Mouse (Mus musculus): ENCODE data around the gene Kif6.

Gene Kif6

DNA sequence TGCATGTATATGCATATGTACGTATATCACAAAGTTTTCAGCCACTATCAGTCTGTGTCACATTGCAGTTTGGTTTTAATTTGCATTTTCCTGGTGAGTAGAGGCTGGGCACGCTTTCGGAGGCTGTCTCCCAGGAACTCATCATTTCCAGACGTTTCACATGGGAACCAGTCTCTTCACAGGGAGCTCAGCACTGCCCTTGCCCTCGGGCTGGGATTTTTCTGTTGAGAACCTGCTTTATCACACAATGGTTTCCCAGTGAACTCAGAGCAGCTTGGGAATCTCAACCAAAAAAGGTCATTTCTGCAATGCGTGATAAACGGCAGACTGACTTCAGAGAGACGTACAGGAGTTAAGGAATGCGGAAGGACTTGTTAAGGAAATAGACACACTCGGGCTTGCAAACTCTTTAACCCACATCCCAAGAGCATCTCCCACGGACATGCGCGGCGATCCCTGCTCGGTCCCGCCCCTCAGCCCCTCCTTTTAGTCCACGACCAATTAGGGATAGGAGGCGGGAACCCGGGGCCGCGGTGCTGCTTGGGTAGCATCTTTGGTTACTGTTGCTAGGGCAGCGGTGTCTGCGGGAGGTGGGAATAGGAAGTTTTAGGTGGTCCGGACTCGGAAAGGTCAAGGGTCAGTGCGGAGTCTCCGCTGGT, at the start of gene Kif6:
TSS of gene Kif6 (plus strand) at position 560 of the 659 bp plus-strand sequence.
- peak; percentile 87 for DNase-seq (ENCODE audit: low spot score)

DNA sequence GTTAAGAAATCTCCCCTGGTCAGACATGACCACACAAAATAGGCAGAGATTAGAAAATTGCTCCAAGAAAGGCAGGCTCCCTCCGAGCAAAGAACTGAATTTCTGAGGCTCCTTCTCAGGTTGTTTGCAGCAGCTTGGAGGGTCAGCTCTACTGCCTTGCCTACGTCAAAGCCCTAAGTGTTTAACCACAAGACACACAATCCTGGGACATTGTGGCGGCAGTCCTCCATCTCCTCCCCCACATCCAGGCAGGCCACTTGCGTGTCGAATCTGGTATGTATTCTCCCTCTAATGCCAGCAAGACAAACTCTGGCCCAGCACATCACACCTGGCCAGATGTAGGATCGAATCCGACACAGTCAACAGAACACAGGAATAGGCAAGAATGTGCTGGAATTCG, 46.2 kb upstream of the Kif6 start:
- no peak for DNase-seq (ENCODE audit: low spot score)

DNA sequence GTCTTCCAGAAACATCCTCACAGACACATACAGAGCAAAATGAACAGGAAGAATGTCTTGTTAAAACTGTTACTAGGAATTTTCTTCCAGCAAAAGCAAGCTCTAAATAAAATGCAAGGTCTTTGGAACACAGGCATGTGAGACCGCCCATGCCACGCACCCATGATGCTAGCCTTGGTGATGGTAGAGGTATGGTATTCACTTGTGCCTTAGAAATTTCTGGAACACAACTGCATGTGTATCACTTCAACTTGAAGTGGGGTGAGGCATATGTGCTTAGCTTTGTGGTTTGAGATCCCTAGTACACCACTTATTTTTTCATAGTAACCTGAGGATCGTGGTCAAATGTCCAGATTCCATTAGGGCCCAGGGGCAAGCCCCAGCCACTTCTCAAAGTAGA, 37.6 kb upstream of the Kif6 start:
- DNase-seq (ENCODE audit: low spot score), result no peak

DNA sequence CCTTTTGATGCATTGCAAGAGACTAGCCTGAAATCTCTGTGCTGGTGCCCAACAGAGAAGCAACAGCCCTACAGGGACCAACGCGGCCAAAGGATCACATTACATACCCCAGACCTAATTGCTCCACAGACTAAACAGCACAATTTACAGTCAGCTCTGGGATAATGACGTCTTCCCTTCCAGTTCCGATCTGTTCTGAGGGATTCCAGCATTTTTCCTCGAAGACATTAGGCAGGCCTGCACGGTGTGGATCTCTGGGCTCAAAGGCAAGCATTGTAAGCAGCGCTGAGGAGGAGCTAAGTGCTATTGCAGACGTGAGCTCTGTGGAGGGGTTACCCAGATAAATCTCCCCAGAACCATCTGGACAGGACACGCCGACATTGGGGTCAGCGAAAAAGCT, 32.5 kb upstream of the Kif6 start:
- DNase-seq (ENCODE audit: low spot score), result no peak

DNA sequence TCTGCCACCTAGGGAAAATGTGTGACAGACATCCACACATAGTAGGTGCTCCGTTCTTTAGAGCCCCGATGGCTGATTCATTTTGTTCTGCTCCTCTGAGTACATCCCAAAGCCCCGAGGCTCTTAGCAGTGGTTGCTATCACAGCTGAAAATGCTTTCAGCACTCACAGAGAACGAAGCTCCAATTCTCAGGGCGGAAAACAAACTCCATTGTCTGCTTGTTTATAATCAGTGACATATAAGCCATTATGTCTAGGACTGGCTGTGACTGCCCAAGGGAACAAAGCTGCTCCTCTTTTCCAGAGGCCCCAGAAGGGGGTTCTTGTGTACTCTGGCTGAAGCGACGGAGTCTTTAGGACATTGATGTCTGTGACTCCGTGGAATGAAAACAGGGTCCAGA, 24.9 kb upstream of the Kif6 start:
- DNase-seq (ENCODE audit: low spot score), result no peak

DNA sequence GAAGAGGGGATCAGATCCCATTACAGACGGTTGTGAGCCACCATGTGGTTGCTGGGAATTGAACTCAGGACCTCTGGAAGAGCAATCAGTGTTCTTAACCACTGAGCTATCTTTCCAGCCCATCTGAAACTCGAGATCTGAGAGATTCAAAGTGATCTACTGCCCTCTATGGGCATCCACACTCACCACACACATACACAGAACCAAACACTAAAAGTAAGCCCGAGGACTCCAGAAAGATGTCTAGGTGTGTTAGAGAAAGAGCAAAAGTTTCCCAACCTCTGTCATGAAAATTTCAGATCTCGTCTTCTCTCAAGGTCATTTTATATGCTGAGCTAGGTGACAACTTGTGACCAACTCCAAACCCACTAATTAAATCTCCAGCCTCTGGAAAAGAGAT, 9.5 kb upstream of the Kif6 start:
- no peak for DNase-seq (ENCODE audit: low spot score)

DNA sequence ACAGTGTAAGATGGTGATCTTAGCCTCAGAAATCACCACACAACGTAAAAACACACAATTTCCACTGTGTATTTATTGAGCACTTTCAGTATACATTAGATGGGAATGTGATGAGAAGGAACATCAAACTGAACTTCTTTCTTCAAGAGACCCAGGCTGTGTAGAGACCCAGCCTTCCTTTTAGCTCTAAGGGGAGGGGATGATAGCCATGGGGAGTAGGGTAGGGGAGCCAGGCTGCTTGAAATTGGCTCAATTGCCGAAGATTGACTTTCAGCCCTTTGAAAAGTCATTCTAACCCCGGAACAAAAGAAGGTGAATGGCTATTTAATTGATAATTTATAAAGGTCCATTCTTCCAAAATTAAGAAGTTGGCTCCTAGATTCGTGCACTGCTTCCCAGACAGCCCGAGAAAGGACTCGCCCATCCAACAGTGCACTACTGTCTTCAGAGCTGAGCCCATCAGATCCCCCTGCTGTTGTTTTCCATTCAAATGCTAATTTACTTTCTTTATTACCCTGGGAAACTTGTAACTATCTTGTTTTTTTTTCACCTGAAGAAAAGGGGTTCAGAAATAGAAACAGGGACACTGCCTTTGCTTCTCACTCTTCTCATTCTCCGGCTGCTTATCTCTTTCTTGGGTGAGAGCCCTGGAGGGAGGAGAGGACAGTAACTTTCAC, 7.4 kb upstream of the Kif6 start:
- DNase-seq (ENCODE audit: low spot score), result no peak

DNA sequence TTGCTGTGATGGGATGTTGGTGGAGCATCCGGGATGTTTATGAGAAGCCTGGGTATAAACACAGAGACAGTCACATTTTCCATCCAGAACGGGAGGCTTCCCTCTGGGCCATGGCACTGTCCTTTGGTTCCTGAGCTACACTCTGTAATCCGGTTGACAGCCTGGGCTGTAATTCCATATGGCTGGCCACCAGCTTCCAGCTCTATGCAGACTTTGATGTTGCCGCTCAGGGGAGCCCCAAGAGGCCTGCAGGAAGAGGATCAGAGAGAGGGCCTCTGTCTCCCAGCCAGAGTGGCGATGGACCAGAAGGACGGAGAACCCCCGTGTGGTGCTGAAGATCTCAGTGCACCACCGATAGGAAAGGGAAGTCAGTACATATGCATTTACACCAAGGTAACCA, 4.6 kb upstream of the Kif6 start:
- no peak for DNase-seq (ENCODE audit: low spot score)

DNA sequence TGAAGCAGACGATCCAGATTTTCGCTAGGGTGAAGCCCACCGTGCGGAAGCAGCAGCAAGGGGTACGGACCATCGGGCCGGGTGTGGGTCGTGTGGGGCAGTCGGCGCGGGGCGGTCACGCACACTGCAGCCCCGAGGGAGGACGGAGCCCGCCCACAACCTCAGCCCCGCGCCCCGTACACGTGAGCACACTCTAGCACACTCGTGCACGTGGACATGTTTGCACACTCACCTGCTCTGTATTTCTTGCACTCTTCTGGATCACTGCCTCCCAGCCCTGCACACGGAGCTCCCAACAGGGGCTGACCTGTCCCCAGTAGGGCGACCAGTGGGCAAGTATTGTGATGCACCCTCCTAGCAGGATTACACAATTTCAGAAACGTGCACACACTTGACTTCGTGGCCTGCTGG, 310 bp downstream of the Kif6 start:
- DNase-seq (ENCODE audit: low spot score), result no peak

DNA sequence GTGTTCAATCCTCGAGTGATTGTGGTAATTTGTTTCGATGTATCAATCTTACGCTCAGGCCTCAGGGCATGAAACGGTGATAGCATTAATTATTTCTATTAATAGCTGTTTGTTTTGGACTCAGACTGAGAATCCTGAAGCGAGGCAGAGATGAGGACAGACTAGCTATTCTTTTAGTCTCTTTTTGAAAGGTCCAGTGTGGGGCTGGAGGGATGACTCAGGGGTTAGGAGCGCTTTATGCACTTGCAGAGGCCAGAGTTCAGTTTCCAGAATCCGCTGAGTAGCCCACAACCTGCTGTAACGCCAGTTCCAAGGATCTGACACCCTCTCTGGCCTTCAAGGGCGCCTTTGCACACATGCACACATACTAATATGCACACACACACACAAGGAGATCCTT, 9.6 kb downstream of the Kif6 start:
- DNase-seq (ENCODE audit: low spot score), result no peak

DNA sequence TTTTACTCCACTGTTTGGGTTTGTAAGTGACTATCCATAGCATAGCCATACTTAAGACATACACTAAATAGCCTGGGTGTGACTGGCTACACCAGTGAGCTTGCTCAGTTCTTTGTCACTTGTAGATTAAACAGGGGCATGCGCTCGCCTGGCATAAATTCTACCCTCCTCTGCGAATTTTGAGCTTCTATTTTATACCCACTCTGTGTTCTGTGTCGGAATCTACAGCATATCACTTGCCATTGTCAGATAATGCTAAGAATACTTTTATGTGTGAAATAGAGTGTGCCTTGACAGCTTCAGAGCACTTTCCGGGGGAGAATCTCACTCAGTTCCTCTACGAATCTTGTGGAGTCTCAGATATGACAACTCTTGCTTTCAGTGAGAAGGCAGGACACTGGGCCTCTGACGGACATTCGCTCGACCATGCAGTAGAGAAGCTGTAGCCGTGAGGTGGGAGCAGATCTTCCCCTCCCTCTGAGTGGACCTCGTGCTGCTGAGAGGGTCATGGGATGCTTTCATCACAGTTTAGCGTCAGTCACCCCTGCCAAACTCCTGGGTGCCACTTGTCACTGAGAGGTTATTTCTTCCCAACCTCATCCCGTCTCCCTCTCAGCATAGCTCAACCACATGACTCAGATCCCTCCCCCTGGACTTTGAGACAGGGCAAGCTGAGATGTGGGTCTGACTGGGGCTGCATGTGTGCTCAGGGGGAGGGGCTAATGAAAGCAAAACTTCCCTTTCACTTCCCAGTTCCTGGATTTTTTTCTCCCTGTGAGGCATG, 12.3 kb downstream of the Kif6 start:
- DNase-seq (ENCODE audit: low spot score), result no peak

DNA sequence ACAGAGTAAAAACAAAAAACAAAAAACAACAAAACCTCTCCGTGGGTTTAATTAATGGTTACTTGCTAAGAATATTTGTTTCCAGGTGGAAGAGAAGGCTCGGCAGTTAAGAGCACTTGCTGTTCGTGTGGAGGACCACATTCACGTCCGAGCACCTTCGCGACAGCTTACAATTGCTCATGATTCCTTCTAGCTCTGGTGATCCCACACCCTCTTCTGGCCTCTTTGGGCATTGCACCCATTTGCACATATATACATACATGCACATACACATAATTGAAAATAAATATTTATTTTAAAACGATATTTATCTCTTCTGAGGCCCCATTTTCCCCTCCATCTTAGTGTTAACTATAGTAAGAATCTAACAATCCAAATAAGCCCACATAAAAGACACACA, 13.9 kb downstream of the Kif6 start:
- no peak for DNase-seq (ENCODE audit: low spot score)

DNA sequence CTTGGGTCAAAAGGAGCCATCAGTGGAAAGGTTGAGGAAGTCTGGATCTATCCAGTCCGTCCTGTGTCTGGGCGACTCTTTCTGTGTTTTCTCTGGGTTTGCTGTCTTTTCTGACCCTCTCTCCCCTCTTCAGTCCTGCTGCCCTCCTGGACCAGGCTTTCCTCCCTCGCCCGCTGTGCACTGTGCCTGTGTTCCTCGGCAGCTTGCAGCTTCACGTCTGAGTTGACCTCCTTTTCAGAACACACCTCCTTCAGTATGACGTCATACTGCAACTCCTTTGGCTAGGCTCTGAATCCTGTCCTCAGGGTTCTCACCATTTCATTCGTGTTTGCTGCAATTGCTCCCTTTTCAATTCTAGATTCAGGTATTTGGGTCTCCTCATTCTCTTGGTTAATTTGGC, 18.1 kb downstream of the Kif6 start:
- no peak for DNase-seq (ENCODE audit: low spot score)

DNA sequence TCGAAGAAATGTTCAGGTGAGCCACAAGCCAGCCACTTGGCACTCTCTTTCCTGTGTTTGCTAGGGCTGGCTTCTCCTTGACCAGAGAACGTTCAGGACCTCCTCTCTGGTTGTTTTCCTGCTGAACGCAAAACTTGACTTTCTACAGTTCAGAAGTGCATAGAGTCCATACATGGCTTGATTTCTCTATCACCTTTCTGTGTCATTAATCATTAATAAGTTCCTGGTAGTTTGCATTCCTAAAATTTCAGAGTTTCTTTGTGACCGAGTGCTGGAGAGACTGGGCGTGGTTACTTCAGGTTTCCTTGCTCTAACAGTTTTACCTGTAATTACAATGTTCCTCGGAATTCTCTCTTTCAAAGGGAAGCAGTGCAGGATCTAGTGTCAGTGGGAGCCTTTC, 27.0 kb downstream of the Kif6 start:
- no peak for DNase-seq (ENCODE audit: low spot score)

DNA sequence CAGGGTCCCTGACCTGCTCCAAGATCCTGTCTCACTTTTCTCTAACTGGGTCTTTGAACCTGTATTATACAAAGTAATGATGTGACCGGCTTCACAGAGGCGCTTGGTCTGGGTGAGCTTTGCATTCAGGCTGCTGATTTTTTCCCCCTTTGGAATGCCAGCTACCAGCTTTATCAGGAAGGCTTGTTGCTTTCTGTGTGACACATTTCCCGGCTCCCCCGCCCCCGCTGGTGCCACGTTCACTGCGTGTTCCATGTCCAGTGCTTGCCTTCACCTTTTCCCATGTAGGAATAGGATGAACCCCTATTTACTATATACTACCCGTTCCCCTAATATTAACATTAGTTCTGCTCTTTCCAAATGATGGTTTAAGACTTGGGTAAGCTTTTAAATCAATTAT, 27.4 kb downstream of the Kif6 start:
- no peak for DNase-seq (ENCODE audit: low spot score)

DNA sequence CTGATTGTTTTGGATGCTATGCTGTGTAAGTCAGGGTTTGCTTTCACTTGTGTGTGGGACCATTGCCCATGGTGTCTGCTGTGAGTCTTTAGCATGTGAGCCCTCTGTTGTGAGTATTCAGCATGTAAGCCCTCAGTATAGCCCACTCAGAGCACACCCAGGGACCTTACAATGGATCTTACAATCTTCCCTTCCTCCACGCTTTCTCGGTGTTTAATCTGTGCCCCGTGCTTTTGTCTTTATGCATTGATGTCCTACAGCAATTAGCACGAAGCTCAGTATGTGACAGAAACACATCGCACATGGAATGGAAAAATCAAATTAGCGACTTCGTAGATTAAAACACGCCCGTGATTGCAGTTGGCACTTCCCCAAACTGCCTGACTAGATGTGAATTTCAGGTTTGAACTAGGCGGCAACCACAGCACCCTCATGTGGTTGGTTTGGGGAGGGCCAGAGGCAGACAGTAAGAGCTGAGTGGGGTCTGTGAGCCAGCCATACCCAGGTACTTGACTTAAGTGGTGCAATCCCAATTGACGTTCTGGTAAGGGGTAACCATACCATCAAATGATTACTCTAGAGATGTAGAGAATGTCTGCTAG, 28.1 kb downstream of the Kif6 start:
- no peak for DNase-seq (ENCODE audit: low spot score)

DNA sequence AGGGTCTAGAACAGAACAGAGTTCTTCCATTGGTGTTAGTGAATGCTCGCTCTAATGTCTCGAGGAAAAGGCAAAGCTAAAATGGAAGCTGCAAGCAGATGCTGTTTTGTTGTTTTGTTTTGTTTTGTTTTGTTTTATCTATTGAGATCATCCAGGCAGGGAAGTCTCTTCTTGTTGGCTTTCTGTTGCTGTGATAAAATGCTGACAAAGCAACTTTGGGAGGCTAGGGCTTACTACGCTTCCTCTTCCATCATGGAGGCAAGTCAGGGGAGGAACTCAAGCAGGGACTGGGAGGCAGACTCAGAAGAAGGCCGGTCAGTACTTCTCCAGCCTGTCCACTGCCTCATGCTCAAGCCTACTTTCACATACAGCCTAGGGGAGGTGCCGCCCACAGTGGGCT, 31.3 kb downstream of the Kif6 start:
- no peak for DNase-seq (ENCODE audit: low spot score)

DNA sequence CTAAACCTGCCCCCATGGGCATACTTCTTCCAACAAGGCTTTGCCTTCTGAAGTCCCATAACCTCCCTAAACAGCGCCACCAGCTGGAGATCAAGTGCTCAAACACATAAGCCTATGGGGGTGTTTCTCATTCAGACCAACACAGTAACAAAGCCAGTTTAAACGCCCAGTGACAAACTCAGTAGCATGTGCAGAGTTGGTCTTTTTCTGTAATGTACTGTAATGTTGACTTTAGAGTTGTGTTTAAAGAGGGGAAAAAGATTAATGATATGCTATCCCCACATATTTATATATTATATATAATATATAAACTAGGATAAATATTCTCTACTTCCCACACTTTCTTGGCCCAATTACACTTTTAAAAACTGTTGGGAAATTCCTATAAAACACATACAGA, 34.0 kb downstream of the Kif6 start:
- no peak for DNase-seq (ENCODE audit: low spot score)

DNA sequence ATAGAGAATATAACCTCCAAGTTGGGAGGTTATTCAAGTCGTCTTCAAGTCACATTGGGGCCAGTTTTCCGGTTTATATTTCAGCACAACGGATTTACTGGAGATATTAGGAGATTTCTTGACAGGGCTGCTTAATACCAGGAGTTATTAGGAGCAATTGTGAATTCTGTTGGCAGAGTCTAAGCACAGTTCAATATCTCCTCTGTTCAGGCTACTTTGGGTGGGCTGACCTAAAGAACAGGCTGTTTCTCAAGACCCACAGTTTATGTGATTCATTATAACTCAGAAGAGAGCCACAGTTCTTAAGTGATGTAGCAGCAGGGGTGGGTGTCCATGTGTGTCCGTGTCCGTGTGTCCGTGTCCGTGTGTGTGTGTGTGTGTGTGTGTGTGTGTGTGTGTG, 34.5 kb downstream of the Kif6 start:
- no peak for DNase-seq (ENCODE audit: low spot score)

DNA sequence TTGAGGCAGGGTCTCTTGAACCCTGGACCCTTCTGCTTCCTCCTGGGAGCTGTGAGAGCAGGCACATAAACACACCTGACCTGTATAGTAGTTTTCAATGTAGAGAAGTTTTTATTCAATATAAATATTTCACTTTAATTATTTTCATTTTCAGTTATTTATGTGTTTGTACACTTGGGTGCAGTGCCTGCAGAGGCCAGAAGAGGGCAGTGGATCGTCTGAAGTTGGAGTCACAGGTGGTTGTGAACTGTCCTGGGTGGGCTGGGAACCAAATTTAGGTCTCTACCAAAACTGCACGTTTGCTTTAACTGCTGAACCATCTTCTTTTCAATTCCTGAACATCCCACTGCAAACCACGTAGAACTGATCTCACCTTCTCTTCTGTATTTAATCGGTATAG, 35.4 kb downstream of the Kif6 start:
- no peak for DNase-seq (ENCODE audit: low spot score)

DNA sequence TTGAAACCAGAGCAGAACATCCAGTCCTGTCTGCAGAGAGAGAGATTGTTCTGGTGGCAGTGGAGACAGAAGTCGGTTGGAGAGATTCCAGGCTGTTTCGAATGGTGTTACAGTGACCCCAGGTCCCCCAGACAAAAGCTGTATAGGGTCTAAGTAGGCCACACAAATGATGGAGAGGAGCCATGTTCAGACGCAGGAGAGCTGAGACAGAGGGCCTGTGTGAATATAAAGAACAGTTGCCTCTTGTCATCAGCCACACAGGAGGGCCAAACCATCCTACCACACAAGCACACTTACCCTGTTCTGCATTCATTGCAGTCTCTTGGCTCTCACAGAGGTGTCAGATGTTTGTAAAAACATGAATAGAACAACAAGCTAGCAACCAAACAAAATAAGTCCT, 37.4 kb downstream of the Kif6 start:
- no peak for DNase-seq (ENCODE audit: low spot score)

DNA sequence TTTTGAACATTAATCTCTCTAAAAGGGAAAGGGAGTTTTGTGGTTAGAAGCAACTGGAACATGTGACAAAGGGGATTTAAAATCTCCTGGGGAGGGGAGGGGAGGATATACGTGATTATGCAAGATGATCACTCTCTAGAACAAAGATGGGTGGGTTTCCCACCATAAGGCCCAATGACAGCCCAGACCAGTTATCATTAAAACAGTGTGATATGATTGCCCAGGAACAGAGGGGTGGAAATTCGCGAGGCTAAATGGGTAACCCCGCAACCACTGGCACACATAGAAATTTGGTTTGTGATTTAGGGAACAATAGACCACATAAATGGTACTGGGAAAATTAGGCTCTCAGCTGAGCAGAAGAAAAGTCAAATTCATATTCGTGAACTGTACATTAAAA, 37.9 kb downstream of the Kif6 start:
- no peak for DNase-seq (ENCODE audit: low spot score)

DNA sequence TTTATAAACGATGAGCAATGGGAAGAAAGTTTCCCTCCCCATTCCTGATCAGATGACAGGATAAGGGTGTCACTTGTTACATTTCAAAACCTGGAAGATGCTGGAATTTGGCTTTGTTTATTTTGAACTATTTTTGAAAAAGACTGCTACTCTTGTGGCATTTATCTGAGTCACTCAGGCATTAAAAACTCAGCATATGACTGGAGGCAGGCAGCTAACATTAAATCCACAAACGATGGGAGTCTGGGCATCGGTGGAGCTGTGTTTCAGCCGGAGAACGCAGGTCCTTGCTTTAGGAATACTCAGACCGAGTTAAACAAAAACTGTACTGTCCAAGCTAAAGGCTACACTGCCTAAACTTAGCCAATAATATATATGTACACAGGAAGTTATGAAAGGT, 46.7 kb downstream of the Kif6 start:
- DNase-seq (ENCODE audit: low spot score), result no peak

Measured in adipocyte (in vitro differentiated cells).